Mouse (Mus musculus) cerebellum, postnatal 14 days (tissue): ENCODE results near the gene Pgls.

Experiments used
- DNase-seq, 2 experiments: peaks; one replicate each; pipeline ENCODE4 v3.0.0; 2021; ENCODE audit warnings: mixed read lengths in 2 of 2

Pgls gene

DNA sequence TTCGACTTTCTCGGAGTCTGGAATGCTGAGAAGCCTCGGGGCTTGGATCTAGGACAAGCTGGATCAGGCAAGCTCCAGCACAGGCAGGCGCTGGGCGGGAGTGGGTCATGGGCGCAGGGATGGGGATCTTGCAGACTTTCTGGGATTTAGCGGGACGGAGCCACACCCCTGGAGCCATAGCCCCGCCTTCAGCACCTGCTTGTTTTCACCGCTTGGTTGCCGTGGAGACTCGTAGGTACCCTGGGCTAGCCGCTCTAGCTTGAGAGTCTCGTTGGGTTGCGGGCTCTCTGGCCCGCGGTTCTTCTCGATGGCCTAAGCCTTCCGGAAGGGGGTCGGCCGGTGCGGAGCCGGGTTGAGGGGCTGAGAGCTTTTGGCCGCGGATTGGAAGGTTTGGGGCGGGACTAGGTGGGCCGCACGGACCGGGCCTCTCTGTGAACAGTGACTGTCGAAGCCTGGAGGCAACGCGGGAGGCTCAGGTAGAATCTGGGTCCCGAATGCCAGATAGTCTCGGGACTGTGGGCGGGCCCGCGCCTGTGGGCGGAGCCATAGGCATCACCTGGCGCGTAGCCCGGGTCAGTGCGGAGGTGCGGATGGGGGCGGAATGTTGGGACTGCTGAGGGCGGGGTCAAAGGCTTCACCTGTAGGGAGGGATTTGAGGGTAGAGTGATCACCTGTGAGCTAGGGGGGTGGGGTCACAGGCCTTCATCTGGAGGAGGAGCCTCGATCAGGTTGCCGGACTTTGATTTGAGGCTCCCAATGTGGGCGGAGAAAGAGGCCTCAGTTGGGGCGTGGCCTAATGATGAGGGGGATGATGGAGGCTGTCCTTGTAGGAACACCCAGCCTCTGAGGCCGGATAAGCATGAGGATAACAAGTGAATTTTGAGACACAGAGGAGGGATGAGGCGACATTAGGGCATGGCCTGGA is 22.3 kb upstream of the Pgls start:
- DNase-seq, result peak; percentile 94 to 95

DNA sequence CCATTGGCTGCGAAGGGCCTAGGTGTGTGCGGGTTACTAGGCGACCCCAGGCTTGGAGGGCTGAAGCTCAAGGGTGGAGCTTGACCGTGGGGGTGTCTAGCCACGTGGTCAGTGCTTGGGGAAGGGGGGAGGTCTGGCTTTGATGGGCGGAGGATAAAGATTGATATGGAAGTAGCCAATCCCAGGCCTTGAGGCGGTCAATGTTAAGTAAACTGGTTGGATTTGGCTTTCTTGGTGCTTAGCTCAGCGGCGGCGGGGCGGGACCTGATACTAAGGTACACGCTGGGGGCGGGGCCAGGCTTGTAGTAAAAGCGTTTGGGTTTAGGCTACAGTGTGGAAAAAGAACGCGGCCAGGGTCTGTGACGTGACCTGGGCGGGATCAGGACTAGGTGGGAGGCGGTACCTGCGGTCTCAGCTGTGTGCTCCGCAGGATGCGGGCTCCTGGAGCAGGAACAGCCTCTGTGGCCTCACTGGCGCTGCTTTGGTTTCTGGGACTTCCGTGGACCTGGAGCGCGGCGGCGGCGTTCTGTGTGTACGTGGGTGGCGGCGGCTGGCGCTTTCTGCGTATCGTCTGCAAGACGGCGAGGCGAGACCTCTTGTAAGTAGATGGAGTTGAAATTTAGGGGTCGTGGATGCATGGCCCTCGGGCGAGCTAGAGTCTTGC is 21.6 kb upstream of the Pgls start:
- DNase-seq, result peak; percentile 97 to 98

DNA sequence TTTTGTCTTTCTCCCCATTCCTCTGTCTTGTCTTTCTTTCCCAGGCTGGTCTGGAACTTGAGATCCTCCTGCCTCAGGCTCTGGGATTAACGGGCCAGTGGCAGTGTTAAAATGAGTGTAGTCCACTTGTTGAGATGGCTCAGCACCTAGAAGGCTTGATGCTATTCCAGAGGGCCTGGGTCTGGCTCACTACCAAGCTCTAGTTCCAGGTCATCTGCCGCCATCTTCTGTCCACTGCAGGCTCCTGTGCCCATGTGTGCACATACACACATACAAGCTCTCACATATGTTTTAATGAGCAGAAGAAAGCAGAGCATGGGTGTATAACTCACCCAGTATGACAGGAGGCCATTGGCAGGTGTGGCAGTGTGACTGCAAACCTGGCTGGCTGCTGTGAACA is 19.9 kb upstream of the Pgls start:
- peak; percentile 57 to 69 for DNase-seq

DNA sequence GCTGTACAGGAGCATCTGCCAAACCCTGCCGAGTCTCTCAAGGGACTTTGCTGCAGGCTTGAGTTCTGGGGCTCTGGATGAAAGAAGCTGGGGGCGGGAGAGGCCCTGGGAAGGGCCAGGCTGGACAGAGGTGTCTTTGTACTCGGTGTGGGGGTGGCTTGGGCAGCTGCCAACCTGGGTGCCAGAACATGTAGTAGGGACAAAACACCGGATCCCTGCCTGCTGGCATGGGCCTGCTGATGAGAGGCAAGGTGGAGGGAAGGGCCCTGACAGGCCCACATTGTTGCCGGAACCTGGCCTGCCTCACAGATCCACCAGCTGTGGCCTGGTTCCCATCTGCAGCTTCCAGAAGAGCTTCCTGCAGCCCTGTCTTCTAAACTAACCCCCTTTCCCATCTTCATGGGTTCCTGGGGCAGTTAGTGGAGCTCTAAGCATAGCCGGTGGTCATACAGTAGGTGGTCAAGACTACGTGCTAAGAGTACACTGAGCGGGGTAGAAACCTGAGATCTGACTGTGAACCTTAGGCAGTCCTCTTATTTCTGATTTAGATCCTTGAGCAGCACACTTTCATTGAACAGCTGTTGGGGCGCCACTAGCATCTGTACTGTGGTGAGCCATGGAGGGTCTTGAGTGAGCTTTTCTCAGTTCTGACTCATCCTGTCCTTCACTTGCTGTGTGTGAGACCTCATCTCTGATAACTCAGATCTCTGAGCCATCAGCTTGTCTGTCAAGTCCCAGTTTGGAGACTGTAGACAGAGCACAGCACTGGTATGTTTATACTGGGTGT is 18.9 kb upstream of the Pgls start:
- DNase-seq, result peak; percentile 64 to 77

DNA sequence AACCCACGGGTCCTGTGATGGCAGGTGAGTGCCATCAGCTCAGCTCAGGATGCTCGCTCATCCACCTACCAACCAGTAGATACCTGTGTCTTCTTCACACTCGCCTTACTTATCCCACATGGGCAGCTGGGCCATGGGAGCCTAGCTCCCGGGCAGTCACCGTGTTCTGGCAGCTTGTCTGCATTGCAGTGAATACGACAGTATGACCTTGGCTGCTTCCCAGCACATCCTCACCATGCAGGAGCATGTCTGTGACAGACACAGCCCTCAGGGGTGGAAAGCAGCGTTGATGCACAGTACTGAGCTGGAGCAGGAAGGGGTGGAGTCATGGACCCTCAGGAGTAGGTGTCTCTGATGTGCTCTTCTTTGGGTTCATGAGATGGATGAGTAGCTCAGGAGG is 17.6 kb upstream of the Pgls start:
- peak in 1 of 2 experiments; percentile 36 for DNase-seq

DNA sequence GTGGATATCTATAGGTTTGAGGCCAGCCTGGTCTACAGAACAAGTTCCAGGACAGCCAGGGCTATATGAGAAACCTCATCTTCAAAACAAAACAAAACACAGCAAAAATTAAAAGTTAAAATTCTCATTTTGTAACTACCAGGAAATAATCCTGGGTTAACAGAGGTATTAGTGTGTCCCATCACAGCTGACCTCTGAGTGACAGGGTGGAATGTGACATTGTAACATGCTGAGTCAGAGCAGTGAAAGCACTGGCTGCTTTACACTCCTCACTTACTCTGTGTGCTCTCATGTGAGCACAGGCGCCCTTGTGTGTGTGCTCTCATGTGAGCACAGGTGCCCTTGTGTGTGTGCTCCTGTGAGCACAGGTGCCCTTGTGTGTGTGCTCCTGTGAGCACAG is 17.0 kb upstream of the Pgls start:
- no peak for DNase-seq

DNA sequence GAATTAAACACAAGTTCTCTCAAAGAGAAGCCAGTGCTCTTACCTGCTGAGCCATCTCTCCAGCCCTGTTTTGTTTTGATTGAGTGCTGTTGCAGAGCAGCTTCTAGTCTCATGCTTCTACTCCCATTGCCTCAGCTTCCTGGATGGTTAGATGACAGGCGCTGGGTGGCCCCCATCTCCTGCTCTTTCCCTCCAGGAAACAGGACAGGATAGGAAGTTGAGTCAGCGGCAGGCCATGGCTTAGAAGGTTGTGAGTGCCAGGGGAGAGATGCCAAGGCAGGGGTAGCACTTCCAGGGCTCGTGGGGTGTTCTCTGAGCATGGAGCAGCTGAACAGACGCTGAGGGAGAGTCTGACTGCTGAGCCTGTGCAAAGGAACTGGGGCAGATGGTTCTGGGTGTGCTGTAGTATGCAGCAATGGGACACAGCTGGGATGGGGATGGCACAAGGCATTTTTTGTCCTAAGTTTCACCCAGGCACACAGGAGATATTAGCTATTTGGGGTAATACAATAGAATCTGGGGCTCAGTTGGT is 14.1 kb upstream of the Pgls start:
- DNase-seq, result peak; percentile 46 to 49

DNA sequence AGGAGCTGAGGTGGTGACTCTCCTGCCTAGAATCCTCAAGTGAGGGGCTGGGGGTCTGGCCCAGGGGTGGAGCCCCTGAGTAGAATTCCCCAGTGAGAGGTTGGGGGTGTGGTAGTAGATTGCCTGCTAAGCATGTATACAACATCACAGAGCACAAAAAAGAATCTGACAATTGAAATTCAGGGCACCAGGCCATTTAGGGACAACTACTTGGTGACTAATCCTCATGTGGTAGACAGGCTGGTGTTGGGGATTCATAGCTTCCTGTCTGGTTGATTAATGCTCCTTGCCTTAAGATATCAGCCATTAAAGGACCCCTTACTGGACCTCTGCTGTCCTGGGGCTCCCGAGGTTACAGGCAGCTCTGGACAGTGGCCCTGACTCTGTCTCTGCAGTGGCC is 13.0 kb upstream of the Pgls start:
- DNase-seq, result no peak

DNA sequence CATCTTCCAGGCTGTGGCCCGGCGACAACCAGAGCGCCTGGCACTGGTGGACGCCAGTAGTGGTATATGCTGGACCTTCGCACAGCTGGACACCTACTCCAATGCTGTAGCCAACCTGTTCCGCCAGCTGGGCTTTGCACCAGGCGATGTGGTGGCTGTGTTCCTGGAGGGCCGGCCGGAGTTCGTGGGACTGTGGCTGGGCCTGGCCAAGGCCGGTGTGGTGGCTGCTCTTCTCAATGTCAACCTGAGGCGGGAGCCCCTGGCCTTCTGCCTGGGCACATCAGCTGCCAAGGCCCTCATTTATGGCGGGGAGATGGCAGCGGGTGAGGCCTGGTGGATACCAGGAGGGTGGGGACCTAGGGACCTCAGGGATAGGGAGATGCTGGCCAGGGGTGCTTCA is 12.5 kb upstream of the Pgls start:
- peak; percentile 48 to 50 for DNase-seq

DNA sequence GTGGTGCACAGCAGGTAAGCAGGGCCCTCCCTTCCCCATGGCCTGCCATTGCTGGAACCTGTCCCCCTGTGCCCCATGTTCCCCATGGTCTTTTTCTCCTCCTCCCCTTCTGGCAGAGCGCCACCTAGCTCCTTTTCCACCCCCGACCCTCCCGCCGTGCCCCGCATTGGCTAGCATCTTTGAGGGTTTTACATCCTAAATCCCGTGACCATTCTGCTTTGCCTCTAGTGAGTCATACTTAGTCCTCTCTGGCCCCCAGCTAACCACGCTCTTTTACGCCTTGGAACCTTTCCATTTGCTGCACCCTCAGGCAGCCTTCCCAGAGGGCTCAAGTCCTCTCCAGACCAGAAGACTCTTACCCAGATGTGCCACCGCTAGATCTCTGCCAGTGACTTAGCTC is 11.8 kb upstream of the Pgls start:
- DNase-seq, result peak in 1 of 2 experiments; percentile 45

DNA sequence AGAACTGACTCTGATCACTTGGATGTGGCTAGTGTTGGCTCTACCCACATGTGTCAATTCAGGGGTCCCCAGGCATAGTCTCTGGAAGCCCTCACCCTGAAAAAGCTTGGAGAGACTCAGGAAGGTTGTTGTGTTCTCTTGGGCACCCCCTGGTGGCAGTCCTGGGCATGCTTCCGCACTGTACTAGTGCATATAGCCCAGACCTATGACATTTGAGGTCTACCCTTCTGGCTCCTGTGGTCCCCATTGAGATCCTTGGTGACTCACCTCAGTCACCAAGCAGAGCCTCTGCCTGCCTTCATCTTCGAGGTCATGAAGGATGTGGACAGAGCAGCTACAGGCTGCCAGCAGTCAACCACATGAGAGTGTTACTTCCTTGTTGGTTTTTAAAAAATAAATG is 5.1 kb upstream of the Pgls start:
- DNase-seq, result peak; percentile 71 to 82

DNA sequence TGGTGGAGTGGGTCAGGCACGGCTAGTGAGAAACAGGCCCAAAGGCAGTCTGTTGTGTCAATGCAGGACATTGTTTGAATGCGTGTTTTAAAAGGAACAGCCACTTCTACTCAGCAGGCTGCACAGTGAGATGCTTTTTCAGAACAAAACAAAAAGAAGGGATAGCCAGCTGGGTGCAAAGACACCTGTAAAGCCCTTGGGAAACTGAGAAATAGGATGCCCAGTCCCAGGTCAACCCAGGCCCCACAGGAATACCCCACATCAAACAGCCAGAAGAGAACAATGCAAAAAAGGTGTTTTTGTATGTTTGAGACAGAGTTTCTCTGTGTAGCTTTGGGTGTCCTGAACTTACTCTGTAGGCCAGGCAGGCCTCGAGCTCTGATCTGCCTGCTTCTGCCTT is 3.2 kb upstream of the Pgls start:
- no peak for DNase-seq

DNA sequence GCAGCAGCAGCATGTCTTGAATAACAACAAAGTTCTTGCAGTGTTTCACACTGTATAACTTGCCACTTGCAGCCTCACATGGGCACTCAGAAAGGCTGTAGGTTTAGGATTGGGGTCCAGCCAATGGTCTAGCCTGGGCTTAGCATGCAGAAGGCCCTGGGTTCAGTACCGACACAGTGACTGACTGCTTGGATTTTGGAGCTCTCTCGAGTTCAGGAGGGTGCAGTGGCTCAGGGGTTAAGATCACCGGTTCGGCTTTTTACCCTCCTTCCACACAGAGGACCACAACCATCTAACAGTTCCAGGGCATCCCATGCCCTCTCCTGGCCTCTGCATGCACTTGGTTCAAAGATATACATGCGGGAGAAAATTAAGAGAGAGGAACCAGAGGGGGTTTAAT is 959 bp upstream of the Pgls start:
- no peak for DNase-seq

DNA sequence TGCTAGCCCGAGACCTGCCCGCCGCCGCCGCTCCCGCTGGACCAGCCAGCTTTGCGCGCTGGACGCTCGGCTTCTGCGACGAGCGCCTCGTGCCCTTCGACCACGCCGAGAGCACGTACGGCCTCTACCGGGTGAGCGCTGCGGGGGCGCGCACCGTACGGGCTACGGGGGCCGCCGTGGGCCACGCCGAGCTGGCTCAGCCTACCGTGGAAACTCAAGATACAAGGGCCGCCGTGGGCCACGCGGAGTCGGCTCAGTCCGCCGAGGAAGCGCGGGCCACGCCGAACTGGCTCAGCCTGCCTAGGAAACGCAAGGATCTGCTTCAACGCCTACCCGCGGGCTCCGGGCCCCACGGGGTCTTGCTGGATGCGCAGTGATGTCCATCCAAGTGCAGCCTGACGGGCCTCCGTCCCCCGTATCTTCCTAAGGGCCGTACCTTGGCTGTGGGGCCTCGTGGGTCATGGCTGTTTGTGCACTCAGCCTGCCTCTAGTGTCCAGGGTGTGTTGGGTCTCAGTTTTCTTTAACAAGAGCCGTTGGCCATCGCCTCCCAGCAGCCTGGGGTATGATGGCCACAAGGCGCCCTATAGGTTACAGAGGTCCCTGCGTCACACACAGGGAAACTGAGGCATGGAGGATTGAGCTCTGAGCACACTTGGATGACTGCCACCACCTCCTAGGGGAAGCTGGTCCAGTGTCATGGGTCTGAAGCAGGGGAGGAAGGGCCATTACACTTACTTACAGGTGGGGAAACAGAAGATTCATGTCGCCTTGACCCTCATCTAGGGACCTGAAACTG is 596 bp downstream of the Pgls start:
- DNase-seq, result peak; percentile 80 to 88

DNA sequence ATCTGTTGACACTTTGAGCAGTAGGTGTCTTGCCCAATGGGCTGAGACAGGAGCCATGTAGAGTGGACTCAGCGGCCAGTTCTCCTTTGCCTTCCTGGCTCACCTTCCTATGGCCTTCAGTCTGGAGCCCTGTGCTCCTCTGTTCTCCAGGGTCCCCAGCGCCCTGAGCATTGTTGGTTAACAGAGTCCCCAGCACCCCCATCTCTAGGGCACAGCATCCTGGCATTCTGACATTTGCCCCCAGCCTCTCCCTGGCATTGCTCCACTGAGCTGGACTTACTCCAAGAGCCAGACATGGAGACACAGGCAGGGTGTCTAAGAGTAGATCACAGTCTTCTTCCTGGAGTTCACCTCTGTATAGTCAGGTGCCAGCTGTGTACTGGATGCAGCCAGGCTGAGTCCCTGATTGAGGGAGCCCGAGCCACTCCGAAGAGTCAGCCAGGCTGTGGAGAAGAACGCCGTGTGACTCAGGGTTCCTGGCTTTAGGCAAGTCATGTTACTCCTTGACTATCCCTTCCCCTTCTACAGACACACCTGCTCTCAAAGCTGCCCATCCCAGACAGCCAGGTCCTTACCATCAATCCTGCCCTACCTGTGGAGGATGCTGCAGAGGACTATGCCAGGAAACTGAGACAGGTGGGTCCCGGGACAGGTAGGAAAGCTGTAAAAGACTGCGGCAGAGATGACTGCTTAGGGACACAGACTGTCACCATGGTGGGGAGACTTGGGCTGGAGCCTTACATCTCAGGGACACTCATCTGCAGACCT is 1.8 kb downstream of the Pgls start:
- peak; percentile 38 to 51 for DNase-seq

DNA sequence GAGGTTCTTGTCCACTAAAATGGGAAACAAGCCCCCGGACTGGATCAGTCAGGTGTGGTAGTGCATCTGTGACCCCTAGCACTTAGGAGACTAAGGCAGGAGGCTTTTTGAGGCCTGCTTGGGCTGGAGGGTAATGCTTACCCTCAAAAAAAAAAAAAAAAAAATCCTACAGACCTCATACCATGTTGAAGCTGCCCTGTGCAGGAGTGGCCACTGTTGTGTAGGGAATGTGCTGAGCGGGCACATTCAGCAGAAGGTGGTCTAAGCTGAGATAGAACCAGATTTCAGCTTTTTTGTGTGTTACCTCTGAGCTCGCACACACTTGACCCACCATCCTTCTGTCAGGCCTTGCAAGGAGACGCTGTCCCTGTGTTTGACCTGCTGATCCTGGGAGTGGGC is 2.3 kb downstream of the Pgls start:
- DNase-seq, result no peak

DNA sequence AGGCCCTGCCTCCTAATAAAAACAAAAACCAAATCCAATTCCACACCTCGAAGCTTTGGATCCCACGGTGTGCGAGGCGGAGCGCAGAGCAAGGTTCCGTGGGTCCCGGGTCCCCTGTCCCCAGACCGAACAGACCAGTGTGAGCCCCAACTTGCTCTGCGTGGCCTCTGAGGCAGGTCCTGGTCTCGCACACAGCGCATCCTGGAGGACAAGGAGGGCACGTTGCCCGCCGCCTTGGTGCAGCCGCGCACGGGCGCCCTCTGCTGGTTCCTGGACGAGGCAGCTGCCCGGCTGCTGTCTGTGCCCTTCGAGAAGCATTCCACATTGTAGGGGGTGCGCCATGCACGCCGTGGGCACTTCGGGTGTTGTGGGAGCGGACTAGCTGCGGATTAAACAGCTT is 3.9 kb downstream of the Pgls start:
- DNase-seq, result peak; percentile 97 to 98

DNA sequence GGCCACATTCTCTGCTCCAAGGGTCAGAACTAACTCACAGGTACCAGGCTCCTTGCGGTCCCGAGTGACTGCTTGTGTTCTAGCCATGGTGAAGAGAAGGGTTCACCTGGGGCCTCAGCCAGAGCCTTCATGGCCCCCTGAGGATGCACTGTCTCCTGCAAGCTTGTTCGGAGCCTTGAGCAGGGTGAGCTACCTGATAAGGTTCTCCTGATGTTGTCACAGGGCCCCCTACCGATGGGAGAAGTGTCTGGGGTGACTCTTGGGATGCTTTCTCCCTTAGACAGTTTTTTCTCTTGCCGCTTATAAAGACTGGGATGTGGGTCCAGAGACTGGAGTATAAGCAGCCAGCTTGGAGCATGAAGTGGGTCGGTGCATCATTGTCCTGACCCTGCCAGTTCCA is 4.4 kb downstream of the Pgls start:
- DNase-seq, result no peak

DNA sequence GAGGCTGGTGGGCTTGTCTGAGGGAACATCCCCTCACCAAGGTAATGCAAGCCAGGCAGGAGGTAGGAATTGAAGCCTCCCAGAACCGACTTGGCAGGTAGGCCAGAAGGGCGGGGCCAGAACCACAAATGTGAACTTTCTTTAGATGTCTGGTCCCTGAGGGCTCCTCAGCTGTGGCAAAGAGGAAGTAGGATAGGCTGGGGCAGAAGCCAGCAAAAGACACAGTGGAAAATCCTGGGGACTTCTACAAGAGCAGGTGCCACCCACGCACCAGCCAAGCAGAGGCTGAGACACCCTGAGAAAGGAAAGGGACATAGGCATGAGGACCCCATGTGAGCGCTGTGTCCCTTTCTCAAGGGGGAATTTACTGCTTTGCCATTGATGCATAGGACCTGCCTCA is 4.8 kb downstream of the Pgls start:
- DNase-seq, result no peak

DNA sequence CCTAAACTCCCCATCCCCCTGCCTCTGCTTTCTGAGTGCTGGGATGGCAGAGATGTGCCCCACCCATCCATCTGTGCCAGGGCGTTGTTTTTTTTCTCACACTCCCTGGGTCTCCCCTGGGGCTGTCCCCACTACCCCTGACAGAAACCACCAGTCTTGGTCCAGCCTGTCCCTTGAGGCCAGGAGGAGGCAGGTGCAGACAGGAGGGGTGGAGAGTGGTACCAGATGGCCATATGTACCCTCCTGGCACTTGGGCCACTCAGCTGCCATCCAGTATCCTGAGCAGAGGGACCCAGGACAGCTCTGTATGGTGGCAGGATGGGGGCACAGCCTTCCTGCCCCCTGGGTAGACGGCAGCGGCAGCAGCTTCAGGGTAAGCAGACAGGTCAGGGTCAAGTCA is 5.5 kb downstream of the Pgls start, which contains the start of gene Fam129c:
Gene Fam129c, plus strand, starts transcription at position 198 of the 400 bp plus-strand sequence.
- no peak for DNase-seq

DNA sequence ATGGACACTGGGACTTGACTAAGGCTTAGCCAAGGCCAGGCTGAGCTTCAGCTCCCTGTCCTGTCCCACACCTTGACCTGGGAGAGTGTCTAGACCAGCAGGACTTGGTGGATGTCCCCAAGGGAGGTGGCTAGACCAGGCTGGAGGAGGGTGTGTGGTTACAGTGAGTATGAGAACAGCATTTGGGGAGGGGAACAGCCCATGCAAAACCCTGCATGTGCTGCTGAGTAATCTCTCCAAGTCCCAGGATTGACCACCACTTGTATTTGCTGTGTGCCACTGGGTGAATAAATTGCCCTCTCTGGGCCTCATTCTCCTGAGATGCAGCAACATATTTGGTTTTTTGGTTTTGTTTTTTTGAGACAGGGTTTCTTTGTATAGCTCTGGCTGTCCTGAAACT is 6.4 kb downstream of the Pgls start:
- DNase-seq, result no peak
